Mouse (Mus musculus) liver (tissue): ENCODE measurements at regions not wholly inside any gene's neighbourhood (a gene's known extent, or its start where the extent isn't known, plus 50 kb on each side); places are given as distances from the start of the nearest gene placed in this dataset.
A peak's percentile ranks its signal among the peaks of the same experiment; 100 is the strongest.

Experiments
- DNase-seq: peaks from one replicate; pipeline ENCODE4 v3.0.0-alpha.2; 2020; ENCODE audit warnings: mixed read lengths

- no peak for DNase-seq
These were observed 424.8 kb downstream of the Tmem161b start for GRCm38 (mm10) chr13:84646899-84647298.

DNA sequence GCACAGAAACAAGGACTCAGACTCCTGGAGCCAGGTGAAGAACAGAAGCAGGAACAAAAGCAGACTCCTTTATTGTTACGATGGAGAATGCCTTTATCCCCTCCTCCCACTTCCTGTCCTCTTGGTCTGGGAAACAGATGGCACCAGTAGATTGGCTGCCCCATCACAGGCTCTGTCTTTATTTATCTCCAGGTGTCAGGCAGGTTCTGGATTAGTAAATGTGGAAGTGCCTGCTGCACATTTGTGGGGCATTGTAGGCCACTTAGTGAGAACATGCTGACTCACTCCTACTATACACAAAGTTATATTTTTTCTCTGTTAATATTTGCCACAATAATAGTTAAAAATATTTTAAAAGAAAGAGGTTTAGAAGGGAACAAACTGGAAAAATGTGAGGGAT lies 426.0 kb downstream of the Tmem161b start:
- DNase-seq = no peak

GRCm38 (mm10) chr13:84663967-84664366 lies 441.9 kb downstream of the Tmem161b start:
- DNase-seq = no peak

GRCm38 (mm10) chr13:84680971-84681370 lies 458.9 kb downstream of the Tmem161b start:
- DNase-seq = no peak

DNA sequence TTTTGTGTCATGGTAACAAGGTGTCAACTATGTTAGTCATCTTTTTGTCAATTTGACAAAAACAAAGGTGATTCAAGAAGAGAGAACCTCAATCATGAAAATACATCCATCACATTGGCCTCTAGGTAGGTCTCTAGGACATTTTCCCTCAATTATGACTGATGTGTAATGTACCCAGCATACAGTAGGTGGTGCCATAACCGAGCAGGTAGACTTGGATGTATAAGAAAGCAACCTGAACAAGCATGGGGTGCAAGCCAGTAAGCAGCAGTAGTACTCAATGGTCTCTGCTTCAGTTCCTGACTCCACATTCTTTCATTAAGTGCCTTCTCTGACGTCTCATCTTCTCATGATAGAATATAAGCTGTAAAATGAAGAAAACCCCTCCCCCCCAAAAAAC lies 463.8 kb downstream of the Tmem161b start:
- no peak for DNase-seq

GRCm38 (mm10) chr13:84693462-84693861 lies 471.4 kb downstream of the Tmem161b start:
- DNase-seq = no peak

DNA sequence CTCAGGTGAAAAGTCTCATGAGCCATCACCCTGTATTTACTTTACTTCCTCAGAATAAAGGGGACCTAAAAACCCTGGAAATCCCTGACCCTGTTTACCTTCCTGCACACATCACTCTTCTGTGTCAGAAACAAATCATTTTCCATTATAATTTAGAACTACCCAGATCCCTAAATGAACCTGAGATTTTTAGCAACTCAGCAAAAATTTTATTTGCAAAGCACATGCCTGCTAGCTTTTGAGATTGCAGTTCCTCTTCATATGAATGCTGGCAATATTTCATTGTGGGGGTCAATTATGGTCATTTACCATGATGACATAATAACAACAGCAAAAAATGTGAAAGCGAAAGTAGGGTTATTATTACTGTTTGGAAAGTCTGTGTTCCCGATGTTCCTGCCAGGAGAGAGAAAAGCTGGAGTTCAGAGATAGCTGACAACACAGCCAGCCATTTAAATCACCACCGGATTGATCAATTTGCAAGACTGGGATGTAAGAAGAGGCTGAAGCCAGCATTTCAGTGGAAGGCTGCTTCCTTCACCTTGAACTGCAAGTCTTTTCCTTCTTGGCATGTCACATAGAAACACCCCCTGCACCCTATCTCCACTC lies 476.5 kb downstream of the Tmem161b start:
- no peak for DNase-seq

DNA sequence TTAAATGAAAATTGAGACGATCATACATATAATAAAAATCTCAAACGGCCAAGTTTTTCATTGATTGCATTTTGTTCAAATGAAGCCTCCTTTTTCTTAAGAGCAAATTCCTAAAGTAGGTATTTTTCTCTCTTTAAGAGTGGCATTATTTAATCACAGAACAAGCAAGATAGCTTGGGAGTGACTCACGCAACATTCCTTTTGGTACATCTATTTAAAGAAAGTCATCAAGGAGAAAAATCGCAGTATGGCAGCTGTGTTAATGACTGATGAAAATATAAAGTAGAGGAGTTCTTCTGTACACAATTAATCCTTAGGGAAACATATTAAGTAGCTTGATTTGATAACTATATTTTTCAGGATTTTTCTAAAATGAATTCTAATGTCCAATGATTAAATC lies 448.0 kb upstream of the Ccnh start:
- DNase-seq = no peak

GRCm38 (mm10) chr13:84748331-84748730 lies 440.9 kb upstream of the Ccnh start:
- no peak for DNase-seq

GRCm38 (mm10) chr13:84749214-84749613 lies 440.0 kb upstream of the Ccnh start:
- no peak for DNase-seq

DNA sequence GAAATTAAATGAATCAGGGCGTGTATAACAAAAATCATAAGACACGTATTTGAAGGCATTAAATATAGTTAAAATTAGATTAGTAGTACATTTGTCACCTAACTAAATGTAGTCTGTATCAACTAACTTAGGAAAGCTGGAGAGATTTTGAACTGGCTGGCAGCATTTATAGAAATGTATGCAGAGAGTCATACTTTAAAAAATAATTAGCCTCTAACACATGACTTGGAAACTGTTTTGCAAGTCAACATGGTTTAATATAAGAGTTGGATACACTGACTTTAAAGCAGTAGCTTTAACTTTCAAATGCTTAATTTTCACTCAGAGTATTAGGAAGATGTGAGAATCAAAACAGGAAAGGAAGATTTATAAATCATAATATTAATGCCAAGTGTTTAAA lies 439.1 kb upstream of the Ccnh start:
- no peak for DNase-seq

GRCm38 (mm10) chr13:84751576-84752490 lies 437.4 kb upstream of the Ccnh start:
- no peak for DNase-seq

DNA sequence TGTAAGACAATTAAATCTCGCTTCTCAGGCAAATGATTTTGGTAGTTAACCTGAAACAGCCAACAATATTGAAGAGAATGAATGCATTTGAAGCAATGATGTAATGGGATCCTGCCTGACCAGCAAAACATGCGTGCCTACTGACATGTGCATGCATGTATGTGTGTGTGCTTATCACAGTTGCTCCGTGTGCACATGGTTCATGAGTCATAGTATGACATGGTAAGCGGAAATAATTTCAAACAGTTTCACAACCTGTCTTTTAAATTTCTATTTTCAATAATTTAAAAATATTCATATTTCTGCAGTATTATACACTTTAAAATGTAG lies 436.8 kb upstream of the Ccnh start:
- DNase-seq = no peak

DNA sequence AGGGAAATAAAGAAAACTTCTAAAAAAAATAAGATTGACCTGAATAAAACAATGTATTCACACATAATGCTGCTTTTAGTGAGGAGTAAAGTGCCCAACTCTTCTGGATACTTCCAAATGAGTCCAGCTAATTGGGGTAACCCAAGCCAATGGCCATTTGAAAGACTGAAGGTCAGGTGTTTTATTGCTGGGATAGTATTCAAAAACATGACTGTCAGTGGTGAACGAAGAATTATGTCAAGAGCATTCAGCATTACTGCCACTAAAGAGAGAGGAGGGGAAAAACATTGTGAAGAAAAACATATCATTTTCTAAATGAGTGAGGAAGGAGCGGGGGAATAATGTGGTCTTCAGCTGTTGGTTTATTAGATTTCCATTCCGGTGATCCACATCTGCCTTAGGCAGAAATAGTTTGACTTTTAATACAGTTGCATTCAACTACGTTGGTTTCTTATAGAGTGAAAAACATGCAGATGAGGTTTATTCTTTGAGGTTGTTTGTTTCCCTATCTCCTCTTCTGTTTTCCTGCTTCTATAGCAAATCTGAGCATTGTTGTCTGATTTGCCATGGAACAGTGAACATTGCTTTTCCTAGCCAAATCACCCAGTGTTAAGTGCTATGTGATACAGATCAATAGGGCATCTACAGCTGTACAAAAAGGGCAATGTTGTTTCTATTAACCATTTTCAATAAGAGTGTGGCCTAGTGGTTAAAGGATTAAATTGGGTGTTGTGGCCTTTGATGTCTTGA lies 435.3 kb upstream of the Ccnh start:
- no peak for DNase-seq

GRCm38 (mm10) chr13:84754821-84755725 lies 434.1 kb upstream of the Ccnh start:
- DNase-seq = no peak

GRCm38 (mm10) chr13:84756796-84757335 lies 432.3 kb upstream of the Ccnh start:
- no peak for DNase-seq

GRCm38 (mm10) chr13:84757896-84758567 lies 431.2 kb upstream of the Ccnh start:
- no peak for DNase-seq

DNA sequence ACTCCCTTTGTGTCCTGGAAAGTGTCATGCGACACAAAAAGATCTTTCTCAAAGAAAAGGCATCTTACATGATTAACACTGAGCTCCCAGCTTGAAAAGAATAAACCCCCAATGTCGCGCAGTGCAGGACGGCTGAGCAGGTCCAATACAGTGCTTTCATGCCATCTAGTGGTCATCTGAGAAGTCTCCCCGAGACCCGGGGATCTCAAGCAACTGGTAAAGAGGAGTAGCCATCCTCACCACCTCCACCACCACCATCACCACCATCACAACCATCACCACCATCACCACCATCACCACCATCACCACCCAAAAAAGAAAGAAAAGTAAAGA lies 430.7 kb upstream of the Ccnh start:
- DNase-seq = peak; percentile 35

DNA sequence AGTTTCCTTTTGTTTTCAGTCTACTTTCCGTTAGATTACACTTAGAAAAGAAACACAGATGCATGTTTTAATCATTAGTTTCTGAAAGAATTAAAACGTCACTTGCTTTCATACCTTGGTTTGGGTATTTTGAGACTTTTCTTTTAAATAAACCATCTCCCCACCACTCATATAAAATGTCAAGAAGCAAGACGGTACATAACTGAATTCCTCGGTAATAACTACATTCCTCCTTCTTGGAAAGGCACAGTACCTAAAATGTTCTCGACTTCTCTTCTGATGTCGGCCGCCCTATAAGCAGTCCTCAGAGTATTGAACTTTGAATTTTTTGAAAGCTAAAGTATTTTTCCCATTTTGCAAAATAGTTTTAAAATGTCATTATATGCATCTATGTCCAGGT lies 430.1 kb upstream of the Ccnh start:
- DNase-seq = no peak

- DNase-seq = no peak
These were observed 428.7 kb upstream of the Ccnh start for GRCm38 (mm10) chr13:84760471-84760870.

GRCm38 (mm10) chr13:84760978-84761377 lies 428.2 kb upstream of the Ccnh start:
- no peak for DNase-seq

GRCm38 (mm10) chr13:84761821-84762220 lies 427.4 kb upstream of the Ccnh start:
- no peak for DNase-seq
